Mouse (Mus musculus) heart, embryonic 12.5 days (tissue): ENCODE data around the gene Kcnn1. TPM values are rescaled to one million over a fixed set of nuclear protein-coding genes. Genes with fewer than 3 reads are reported as not detected.

Experiments
- ATAC-seq: fragments of 200-750 bp; cut with Nextera tagmentation; 2 replicates; pipeline ENCODE4 v1.8.0; 2017; ENCODE audit warnings: moderate TSS enrichment, moderate library complexity; ENCODE audit not compliant: insufficient number of reproducible peaks, low FRiP score
- H3K27ac ChIP-seq: fragments of 300-500 bp; sonication (generic); 2 replicates; pipeline ENCODE4 v1.5.1; 2016; ENCODE audit warnings: mild to moderate bottlenecking, moderate library complexity; ENCODE audit not compliant: poor library complexity, severe bottlenecking
- H3K27me3 ChIP-seq: fragments of 300-500 bp; sonication (generic); replicated peaks from 2 replicates; pipeline ENCODE4 v1.6.1; 2016; ENCODE audit warnings: mild to moderate bottlenecking, moderate library complexity
- H3K36me3 ChIP-seq: fragments of 300-500 bp; sonication (generic); 2 replicates; pipeline ENCODE4 v1.6.1; 2016; ENCODE audit warnings: mild to moderate bottlenecking, moderate library complexity
- H3K4me1 ChIP-seq: fragments of 300-500 bp; sonication (generic); replicated peaks from 2 replicates; pipeline ENCODE4 v1.6.1; 2016; ENCODE audit warnings: mild to moderate bottlenecking
- H3K4me2 ChIP-seq: fragments of 300-500 bp; sonication (generic); 2 replicates; pipeline ENCODE4 v1.6.1; 2016; ENCODE audit warnings: mild to moderate bottlenecking, moderate library complexity
- H3K4me3 ChIP-seq: fragments of 300-500 bp; sonication (generic); 2 replicates; pipeline ENCODE4 v1.5.1; 2016; ENCODE audit warnings: mild to moderate bottlenecking
- H3K9ac ChIP-seq: fragments of 300-500 bp; sonication (generic); 2 replicates; pipeline ENCODE4 v1.6.1; 2016; ENCODE audit warnings: mild to moderate bottlenecking, moderate library complexity
- H3K9me3 ChIP-seq: fragments of 300-500 bp; sonication (generic); replicated peaks from 2 replicates; pipeline ENCODE4 v1.6.1; 2016; ENCODE audit warnings: mild to moderate bottlenecking, moderate library complexity
- whole genome bisulfite sequencing: fragments of 180-500 bp; shearing (Covaris S2); methylation state at CpG from one replicate; pipeline ENCODE4 v1.1.7; 2016; 5-methylcytosine and 5-hydroxymethylcytosine counted together
- polyA plus RNA-seq: library from polyadenylated mRNA; unstranded; fragments of >200 nt; fragmentation: Nextera tagmentation; extraction: Ambion mirVana; gene quantifications from 2 replicates; pipeline ENCODE4 v1.2.1, GENCODE M21; 2016

The Kcnn1 gene
- polyA plus RNA-seq, 1 experiment from 2014 or later: 1.8 TPM

GRCm38 (mm10) chr8:70850132-70850845 is 12.8 kb downstream of the Kcnn1 start:
- 65% methylated on average over 7 of the region's 7 CpGs for WGBS
- Histone ChIP-seq H3K9me3 (no peaks in the 10 kb centered on the region), H3K9ac (no peak overlapping the region), H3K36me3 (no peaks in the 10 kb centered on the region), H3K4me3 (no peak overlapping the region), H3K27me3 (peaks cover 54% of the 10 kb centered on the region), H3K4me1 (peaks cover 7% of the 10 kb centered on the region; the same call in 1 of the 2 replicates), H3K27ac (no peak overlapping the region), H3K4me2 (no peak overlapping the region)
- no peak for ATAC-seq

- no peaks in the 10 kb centered on the region for H3K36me3 ChIP-seq
- H3K4me2 ChIP-seq: no peak overlapping the region
- H3K9me3 ChIP-seq: no peaks in the 10 kb centered on the region
- no peak overlapping the region for H3K4me3 ChIP-seq
- peaks cover 51% of the 10 kb centered on the region for H3K27me3 ChIP-seq
- WGBS: 72% methylated on average over 3 of the region's 3 CpGs
- ATAC-seq: no peak
- no peak overlapping the region for H3K9ac ChIP-seq
- no peak overlapping the region for H3K27ac ChIP-seq
- H3K4me1 ChIP-seq: peaks cover 7% of the 10 kb centered on the region; the same call in 1 of the 2 replicates
Observed at GRCm38 (mm10) chr8:70849333-70849990, 13.6 kb downstream of the Kcnn1 start.

- no peak overlapping the region for H3K4me2 ChIP-seq
- ATAC-seq: no peak
- WGBS: 47% methylated on average over 15 of the region's 15 CpGs
- H3K9me3 ChIP-seq: no peaks in the 10 kb centered on the region
- H3K4me3 ChIP-seq: no peak overlapping the region
- peak overlapping the region; percentile 18; the same call in 1 of the 2 replicates for H3K9ac ChIP-seq
- no peaks in the 10 kb centered on the region for H3K36me3 ChIP-seq
- H3K27ac ChIP-seq: no peak overlapping the region
- no peaks in the 10 kb centered on the region for H3K4me1 ChIP-seq
- peaks cover 67% of the 10 kb centered on the region for H3K27me3 ChIP-seq
Observed at GRCm38 (mm10) chr8:70846371-70847154, 16.5 kb downstream of the Kcnn1 start.

GRCm38 (mm10) chr8:70845108-70845507 is 17.9 kb downstream of the Kcnn1 start:
- 42% methylated on average over 5 of the region's 5 CpGs for WGBS
- no peak for ATAC-seq
- Histone ChIP-seq H3K9ac (no peak overlapping the region), H3K27ac (no peak overlapping the region), H3K4me2 (no peak overlapping the region), H3K9me3 (no peaks in the 10 kb centered on the region), H3K4me1 (peaks cover 6% of the 10 kb centered on the region; the same call in 1 of the 2 replicates), H3K27me3 (peaks cover 59% of the 10 kb centered on the region), H3K4me3 (no peak overlapping the region), H3K36me3 (no peaks in the 10 kb centered on the region)

GRCm38 (mm10) chr8:70844523-70844922 is 18.5 kb downstream of the Kcnn1 start:
- Histone ChIP-seq H3K4me3 (no peak overlapping the region), H3K27ac (no peak overlapping the region), H3K9me3 (no peaks in the 10 kb centered on the region), H3K9ac (no peak overlapping the region), H3K4me2 (no peak overlapping the region), H3K27me3 (peaks cover 56% of the 10 kb centered on the region), H3K36me3 (no peaks in the 10 kb centered on the region), H3K4me1 (peaks cover 7% of the 10 kb centered on the region; the same call in 1 of the 2 replicates)
- ATAC-seq: no peak
- WGBS: 2% methylated on average over 6 of the region's 6 CpGs

- H3K4me1 ChIP-seq: peaks cover 7% of the 10 kb centered on the region; the same call in 1 of the 2 replicates
- no peaks in the 10 kb centered on the region for H3K36me3 ChIP-seq
- no peak overlapping the region for H3K4me3 ChIP-seq
- no peaks in the 10 kb centered on the region for H3K9me3 ChIP-seq
- 79% methylated on average over 8 of the region's 8 CpGs for WGBS
- no peak overlapping the region for H3K9ac ChIP-seq
- ATAC-seq: no peak
- peaks cover 55% of the 10 kb centered on the region for H3K27me3 ChIP-seq
- H3K27ac ChIP-seq: no peak overlapping the region
- no peak overlapping the region for H3K4me2 ChIP-seq
Observed at GRCm38 (mm10) chr8:70843941-70844340, 19.1 kb downstream of the Kcnn1 start.

GRCm38 (mm10) chr8:70843214-70843773 is 19.8 kb downstream of the Kcnn1 start:
- H3K27me3 ChIP-seq: peaks cover 49% of the 10 kb centered on the region
- no peak overlapping the region for H3K4me3 ChIP-seq
- peaks cover 12% of the 10 kb centered on the region for H3K4me1 ChIP-seq
- no peak overlapping the region for H3K9ac ChIP-seq
- no peak overlapping the region for H3K4me2 ChIP-seq
- WGBS: 65% methylated on average over 5 of the region's 5 CpGs
- H3K36me3 ChIP-seq: no peaks in the 10 kb centered on the region
- H3K9me3 ChIP-seq: no peaks in the 10 kb centered on the region
- H3K27ac ChIP-seq: no peak overlapping the region
- ATAC-seq: no peak

GRCm38 (mm10) chr8:70842484-70842883 is 20.6 kb downstream of the Kcnn1 start:
- 58% methylated on average over 25 of the region's 25 CpGs for WGBS
- Histone ChIP-seq H3K4me1 (peaks cover 12% of the 10 kb centered on the region), H3K4me3 (no peak overlapping the region), H3K9ac (no peak overlapping the region), H3K27ac (no peak overlapping the region), H3K9me3 (no peaks in the 10 kb centered on the region), H3K4me2 (no peak overlapping the region), H3K36me3 (no peaks in the 10 kb centered on the region), H3K27me3 (peaks cover 41% of the 10 kb centered on the region)
- no peak for ATAC-seq

GRCm38 (mm10) chr8:70841147-70842072 is 21.6 kb downstream of the Kcnn1 start:
- Histone ChIP-seq H3K9me3 (no peaks in the 10 kb centered on the region), H3K36me3 (no peaks in the 10 kb centered on the region), H3K4me3 (no peak overlapping the region), H3K4me2 (peak overlapping the region; percentile 23), H3K27me3 (peaks cover 34% of the 10 kb centered on the region), H3K4me1 (peaks cover 12% of the 10 kb centered on the region), H3K9ac (no peak overlapping the region), H3K27ac (no peak overlapping the region)
- no peak for ATAC-seq
- WGBS: 31% methylated on average over 22 of the region's 22 CpGs

GRCm38 (mm10) chr8:70840590-70840989 is 22.5 kb downstream of the Kcnn1 start:
- peak overlapping the region; percentile 32; the same call in 1 of the 2 replicates for H3K27ac ChIP-seq
- no peak overlapping the region for H3K4me3 ChIP-seq
- H3K4me2 ChIP-seq: peak overlapping the region; percentile 23; the same call in 1 of the 2 replicates
- 48% methylated on average over 10 of the region's 10 CpGs for WGBS
- H3K4me1 ChIP-seq: peaks cover 12% of the 10 kb centered on the region
- ATAC-seq: no peak
- H3K27me3 ChIP-seq: peaks cover 30% of the 10 kb centered on the region
- H3K36me3 ChIP-seq: no peaks in the 10 kb centered on the region
- no peaks in the 10 kb centered on the region for H3K9me3 ChIP-seq
- H3K9ac ChIP-seq: no peak overlapping the region
